Mouse (Mus musculus) retina, embryonic 14.5 days (tissue): ENCODE measurements at regions not wholly inside any gene's neighbourhood (a gene's known extent, or its start where the extent isn't known, plus 50 kb on each side); places are given as distances from the start of the nearest gene placed in this dataset.

Source experiments
- DNase-seq: peaks from one replicate; pipeline ENCODE4 v3.0.0-alpha.2; 2015; ENCODE audit warnings: low spot score

DNA sequence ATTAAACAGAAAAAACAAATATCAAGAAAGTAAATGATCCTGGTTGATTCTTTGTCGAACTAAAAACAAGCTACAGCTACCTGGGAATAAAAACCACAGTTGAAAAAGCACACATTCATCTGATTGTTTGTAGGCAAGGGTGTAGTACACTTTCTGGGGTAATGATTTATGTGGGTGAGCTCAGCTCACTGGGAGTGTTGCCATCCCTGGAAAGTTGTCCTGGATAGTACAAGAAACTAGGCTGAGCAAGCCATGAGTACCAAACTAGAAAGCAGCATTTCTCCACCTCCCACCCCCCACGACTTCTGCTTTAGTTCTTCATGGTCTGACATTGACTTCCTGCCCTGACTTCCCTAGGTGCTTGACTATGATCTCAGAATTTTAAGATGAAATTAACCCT is 967.6 kb downstream of the Plod2 start:
- no peak for DNase-seq

DNA sequence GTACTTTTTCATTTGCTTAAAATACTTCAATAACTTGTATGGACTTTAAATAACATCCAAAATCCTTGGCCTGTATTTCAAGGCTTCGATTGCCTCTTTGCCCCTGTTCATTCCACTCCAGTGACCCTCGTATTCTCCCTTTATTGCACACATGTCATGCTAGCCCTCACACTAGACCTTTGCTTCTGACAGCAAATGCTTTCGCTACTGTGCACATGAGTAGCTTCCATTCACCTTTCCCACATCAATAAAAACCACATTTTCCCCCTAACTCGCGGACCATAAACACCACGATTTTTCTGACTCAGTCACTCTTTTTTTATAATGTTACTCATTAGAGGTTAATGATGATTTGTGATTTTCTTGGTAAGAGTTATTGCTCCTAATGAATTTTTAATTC is 982.0 kb downstream of the Plod2 start:
- DNase-seq, result peak; percentile 58

DNA sequence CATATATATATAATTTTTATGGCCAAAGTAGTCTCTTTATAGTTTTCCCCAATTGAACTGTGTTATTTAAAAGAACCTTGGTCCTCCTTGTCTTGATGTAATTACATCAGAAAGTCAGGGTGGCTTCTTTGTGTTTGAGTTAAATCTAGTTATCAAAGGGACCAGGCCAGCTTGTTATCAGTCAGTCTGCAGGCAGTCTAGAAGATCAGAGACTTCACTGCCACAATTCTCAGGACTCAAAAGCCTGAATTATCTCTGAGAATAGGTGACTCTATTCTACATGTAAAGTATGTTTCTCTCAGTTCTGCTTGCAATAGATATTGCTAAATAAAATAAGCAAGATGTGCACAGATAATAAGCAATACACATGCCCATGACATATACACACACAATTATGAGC is 983.1 kb downstream of the Plod2 start:
- DNase-seq, result peak; percentile 15

DNA sequence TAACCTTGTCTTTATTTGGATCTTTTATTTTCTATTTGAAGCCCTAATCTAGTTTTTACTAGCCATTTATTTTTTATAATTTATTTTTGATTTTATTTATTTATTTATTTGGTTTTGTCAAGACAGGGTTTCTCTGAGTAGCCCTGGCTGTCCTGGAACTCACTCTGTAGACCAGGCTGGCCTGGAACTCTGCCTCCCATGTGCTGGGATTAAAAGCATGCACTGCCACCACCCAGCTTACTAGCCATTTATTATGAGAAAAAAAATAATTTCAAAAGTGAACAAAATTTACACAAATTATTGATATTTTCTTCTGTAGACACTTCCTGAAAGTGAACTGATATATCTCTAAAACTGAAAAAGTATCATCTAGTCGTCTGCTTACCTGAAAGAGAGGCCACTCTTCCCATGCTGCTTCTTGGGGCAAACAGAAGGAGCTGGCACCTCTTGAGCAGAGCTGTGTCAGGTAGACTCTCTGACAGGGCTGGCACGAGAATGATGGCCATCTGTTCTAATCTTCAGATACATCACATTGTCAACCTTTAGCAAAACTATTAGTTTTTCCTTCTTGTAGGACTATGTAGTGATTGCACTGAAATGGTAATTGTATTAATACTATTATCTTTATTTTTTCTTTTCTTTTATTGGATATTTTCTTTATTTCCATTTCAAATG is 988.8 kb downstream of the Plod2 start:
- DNase-seq, result no peak
